18 mouse cellular contexts compared by ENCODE assay signal in the genomic region with DNA sequence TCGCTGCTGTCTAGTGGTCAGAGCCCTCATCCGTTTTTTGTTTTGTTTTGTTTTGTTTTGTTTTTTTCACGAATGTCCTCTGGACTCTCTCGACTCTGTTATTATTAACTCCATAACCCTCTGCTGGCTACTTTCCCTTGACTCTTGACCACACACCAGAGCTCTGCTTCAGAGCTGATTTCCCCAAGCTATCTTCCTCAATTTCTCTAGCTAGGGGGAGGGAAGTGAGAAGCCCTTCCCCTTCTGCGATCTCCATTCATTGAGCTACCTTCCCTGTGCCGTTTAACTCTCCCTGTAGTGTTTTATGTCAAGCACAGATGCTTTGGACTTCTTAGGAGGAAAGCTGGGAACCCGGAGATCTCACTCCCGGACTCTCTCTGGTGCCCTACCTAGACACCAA.
"Had no signal": no experiment of that assay in that cellular context is flagged by ENCODE, and none has a peak within 500 bp of the region (broad histone marks: within the 10 kb centered on the region; RNA-seq: fewer than 3 reads in every experiment).

No protein-coding gene starts in this region.

- ATAC-seq: liver, postnatal 0 days; lung, postnatal 0 days had no signal

- H3K4me3 ChIP-seq: limb, embryonic 10.5 days; limb, embryonic 13.5 days; neural tube, embryonic 12.5 days had no signal

- DNase-seq: kidney, adult 11 months; kidney, postnatal 10 days; kidney, postnatal 36 days; layer of hippocampus, adult 9-11 months; liver; liver, postnatal 0 days; lung, embryonic 14.5 days; midbrain, embryonic 14.5 days; thymus, adult 18-20 months; thymus, postnatal 14 days; thymus, postnatal 4 days had no signal

- H3K9me3 ChIP-seq: limb, embryonic 10.5 days; limb, embryonic 13.5 days; neural tube, embryonic 12.5 days had no signal

- H3K9ac ChIP-seq: limb, embryonic 13.5 days; liver, embryonic 14.5 days; liver, postnatal 0 days; lung, embryonic 14.5 days; neural tube, embryonic 12.5 days had no signal

- H3K36me3 ChIP-seq: limb, embryonic 10.5 days; limb, embryonic 13.5 days; neural tube, embryonic 12.5 days had no signal

- H3K27ac ChIP-seq: limb, embryonic 10.5 days; limb, embryonic 13.5 days; liver, embryonic 14.5 days; macrophage; neural tube, embryonic 12.5 days had no signal

- H3K4me2 ChIP-seq: limb, embryonic 13.5 days; lung, embryonic 14.5 days; midbrain, embryonic 11.5 days; neural tube, embryonic 12.5 days had no signal
